Mouse (Mus musculus): ENCODE measurements around the gene Ddx50. TPM values are rescaled to one million over a fixed set of nuclear protein-coding genes. Genes with fewer than 3 reads are reported as not detected.
"Not testable (repeated sequence)": the region's sequence is repeated elsewhere in the genome, so short reads cannot be mapped to it uniquely, and the experiment has no call there.

The Ddx50 gene
- polyA plus RNA-seq, 2 experiments: 22.7 to 36.7 TPM

GRCm38 (mm10) chr10:62602177-62603040 lies 48.6 kb downstream of the Ddx50 start, which contains the start of gene Ddx21:
Gene Ddx21, minus strand, starts transcription at chr10:62602281.
- peak within 1 kb of the TSS; percentile 82 to 94 for H3K4me3 ChIP-seq (ENCODE audit: insufficient read depth in 1 of 2, low read depth in 2 of 2, low read length in 2 of 2)
- peak within 1 kb of the TSS; percentile 99 for H3K4me2 ChIP-seq (ENCODE audit: low read depth)
- no peaks in the 10 kb centered on the region for H3K9me3 ChIP-seq (ENCODE audit: control insufficient read depth, low read length)
- TF ChIP-seq EP300 (IDR thresholded peaks at IDR 0.05; ENCODE audit: low read depth): no peak
- 0 out of 2 replicates have a peak, but pooled peaks have one; percentile 5 for TF ChIP-seq CTCF (IDR thresholded peaks at IDR 0.05; ENCODE audit: low read depth)
- H3K36me3 ChIP-seq (replicated peaks; ENCODE audit: control insufficient read depth, insufficient read depth, low read depth): peaks cover 13% of the 10 kb centered on the region
- DNase-seq (ENCODE audit: low read depth in 3 of 3, low spot score in 3 of 3) (peak; percentile 77 to 81 (median 80)), ATAC-seq (ENCODE audit: insufficient read depth) (peak; percentile 93)
- peaks cover 3 to 17% of the 10 kb centered on the region in 2 experiments; a peak in 3 of 4 replicates for H3K4me1 ChIP-seq (replicated peaks; ENCODE audit: control insufficient read depth in 2 of 2, insufficient read depth in 2 of 2, low read length in 1 of 2)
- H3K27me3 ChIP-seq (ENCODE audit: control insufficient read depth, insufficient read depth, low read length): no peaks in the 10 kb centered on the region
- H3K27ac ChIP-seq: peak within 1 kb of the TSS; percentile 63
- H3K9ac ChIP-seq (replicated peaks): peak within 1 kb of the TSS; percentile 84
- WGBS (ENCODE audit: insufficient replicate concordance): 2% methylated on average over 53 of the region's 53 CpGs

GRCm38 (mm10) chr10:62601833-62602176 lies 49.2 kb downstream of the Ddx50 start:
- Histone ChIP-seq H3K27me3 (ENCODE audit: control insufficient read depth, insufficient read depth, low read length) (no peaks in the 10 kb centered on the region), H3K27ac (peak overlapping the region; percentile 63), H3K9ac (replicated peaks) (peak overlapping the region; percentile 84), H3K4me1 (replicated peaks; ENCODE audit: control insufficient read depth in 2 of 2, insufficient read depth in 2 of 2, low read length in 1 of 2) (peaks cover 3 to 17% of the 10 kb centered on the region in 2 experiments; a peak in 3 of 4 replicates), H3K36me3 (replicated peaks; ENCODE audit: control insufficient read depth, insufficient read depth, low read depth) (peaks cover 15% of the 10 kb centered on the region), H3K9me3 (ENCODE audit: control insufficient read depth, low read length) (no peaks in the 10 kb centered on the region), H3K4me2 (ENCODE audit: low read depth) (peak overlapping the region; percentile 99), H3K4me3 (ENCODE audit: insufficient read depth in 1 of 2, low read depth in 2 of 2, low read length in 2 of 2) (peak overlapping the region; percentile 82 to 94)
- DNase-seq (ENCODE audit: low read depth in 3 of 3, low spot score in 3 of 3) (no peak), ATAC-seq (ENCODE audit: insufficient read depth) (peak; percentile 68)
- WGBS (ENCODE audit: insufficient replicate concordance): 1% methylated on average over 23 of the region's 23 CpGs
- TF ChIP-seq EP300 (IDR thresholded peaks at IDR 0.05; ENCODE audit: low read depth) (no peak), CTCF (IDR thresholded peaks at IDR 0.05; ENCODE audit: low read depth) (no peak)

GRCm38 (mm10) chr10:62601053-62601791 lies 49.8 kb downstream of the Ddx50 start:
- TF ChIP-seq EP300 (IDR thresholded peaks at IDR 0.05; ENCODE audit: low read depth): no peak
- no peak for TF ChIP-seq CTCF (IDR thresholded peaks at IDR 0.05; ENCODE audit: low read depth)
- Histone ChIP-seq H3K27me3 (ENCODE audit: control insufficient read depth, insufficient read depth, low read length) (no peaks in the 10 kb centered on the region), H3K27ac (no peak overlapping the region), H3K9me3 (ENCODE audit: control insufficient read depth, low read length) (no peaks in the 10 kb centered on the region), H3K36me3 (replicated peaks; ENCODE audit: control insufficient read depth, insufficient read depth, low read depth) (peaks cover 19% of the 10 kb centered on the region), H3K9ac (replicated peaks) (peak overlapping the region; percentile 84), H3K4me3 (ENCODE audit: insufficient read depth in 1 of 2, low read depth in 2 of 2, low read length in 2 of 2) (peak overlapping the region; percentile 82 to 94), H3K4me1 (replicated peaks; ENCODE audit: control insufficient read depth in 2 of 2, insufficient read depth in 2 of 2, low read length in 1 of 2) (peaks cover 3 to 17% of the 10 kb centered on the region in 2 experiments; a peak in 3 of 4 replicates), H3K4me2 (ENCODE audit: low read depth) (peak overlapping the region; percentile 99)
- DNase-seq (ENCODE audit: low read depth in 3 of 3, low spot score in 3 of 3) (peak in 1 of 3 experiments; percentile 28), ATAC-seq (ENCODE audit: insufficient read depth) (no peak)
- 5% methylated on average over 20 of the region's 20 CpGs for WGBS (ENCODE audit: insufficient replicate concordance)

GRCm38 (mm10) chr10:62600056-62600455 lies 51.0 kb downstream of the Ddx50 start:
- Histone ChIP-seq H3K4me2 (ENCODE audit: low read depth) (peak overlapping the region; percentile 99), H3K9me3 (ENCODE audit: control insufficient read depth, low read length) (no peaks in the 10 kb centered on the region), H3K27me3 (ENCODE audit: control insufficient read depth, insufficient read depth, low read length) (no peaks in the 10 kb centered on the region), H3K36me3 (replicated peaks; ENCODE audit: control insufficient read depth, insufficient read depth, low read depth) (peaks cover 28% of the 10 kb centered on the region), H3K9ac (replicated peaks) (no peak overlapping the region), H3K27ac (no peak overlapping the region), H3K4me1 (replicated peaks; ENCODE audit: control insufficient read depth in 2 of 2, insufficient read depth in 2 of 2, low read length in 1 of 2) (peaks cover 3 to 17% of the 10 kb centered on the region in 2 experiments; a peak in 3 of 4 replicates), H3K4me3 (ENCODE audit: insufficient read depth in 1 of 2, low read depth in 2 of 2, low read length in 2 of 2) (peak overlapping the region; percentile 24 to 94; a peak in 2 of 4 replicates)
- ATAC-seq (ENCODE audit: insufficient read depth) (no peak), DNase-seq (ENCODE audit: low read depth in 3 of 3, low spot score in 3 of 3) (no peak)
- 57% methylated on average over 6 of the region's 6 CpGs for WGBS (ENCODE audit: insufficient replicate concordance)
- TF ChIP-seq CTCF (IDR thresholded peaks at IDR 0.05; ENCODE audit: low read depth): no peak
- TF ChIP-seq EP300 (IDR thresholded peaks at IDR 0.05; ENCODE audit: low read depth): no peak

DNA sequence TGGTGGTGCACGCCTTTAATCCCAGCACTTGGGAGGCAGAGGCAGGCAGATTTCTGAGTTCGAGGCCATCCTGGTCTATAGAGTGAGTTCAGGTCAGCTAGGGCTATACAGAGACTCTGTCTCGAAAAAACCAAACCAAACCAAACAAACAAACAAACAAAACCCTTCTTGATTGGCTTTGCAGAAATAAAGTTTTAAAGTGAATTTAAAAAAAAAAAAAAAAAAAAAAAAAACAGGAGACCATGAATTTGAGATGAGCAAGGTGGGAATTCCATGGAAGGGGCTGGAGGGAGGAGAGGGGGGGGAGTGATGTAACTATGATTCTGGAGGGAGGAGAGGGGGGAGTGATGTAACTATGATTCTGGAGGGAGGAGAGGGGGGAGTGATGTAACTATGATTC lies 51.7 kb downstream of the Ddx50 start:
- ATAC-seq (ENCODE audit: insufficient read depth); H3K4me2 ChIP-seq (ENCODE audit: low read depth); H3K9me3 ChIP-seq (ENCODE audit: control insufficient read depth, low read length); H3K27me3 ChIP-seq (ENCODE audit: control insufficient read depth, insufficient read depth, low read length); H3K9ac ChIP-seq (replicated peaks); H3K27ac ChIP-seq; DNase-seq (ENCODE audit: low read depth in 3 of 3, low spot score in 3 of 3); H3K4me3 ChIP-seq (ENCODE audit: insufficient read depth in 1 of 2, low read depth in 2 of 2, low read length in 2 of 2): not testable (repeated sequence)
- Histone ChIP-seq H3K36me3 (replicated peaks; ENCODE audit: control insufficient read depth, insufficient read depth, low read depth) (peaks cover 33% of the 10 kb centered on the region), H3K4me1 (replicated peaks; ENCODE audit: control insufficient read depth in 2 of 2, insufficient read depth in 2 of 2, low read length in 1 of 2) (peaks cover 3 to 17% of the 10 kb centered on the region in 2 experiments; a peak in 3 of 4 replicates)
- WGBS (ENCODE audit: insufficient replicate concordance): 70% methylated on average over 3 of the region's 3 CpGs
